Mouse (Mus musculus) forebrain, postnatal 0 days (tissue): Measurements from ENCODE around the gene Ctsw. TPM values are rescaled to one million over a fixed set of nuclear protein-coding genes. Genes with fewer than 3 reads are reported as not detected.

Source experiments
- ATAC-seq: fragments of 200-750 bp; cut with Nextera tagmentation; 2 replicates; pipeline ENCODE4 v1.8.0; 2017; ENCODE audit warnings: mild to moderate bottlenecking, moderate library complexity
- DNase-seq: peaks from one replicate; pipeline ENCODE4 v3.0.0-alpha.2; 2015
- H3K27ac ChIP-seq: fragments of 300-500 bp; sonication (generic); 2 replicates; pipeline ENCODE4 v1.5.1; 2014; ENCODE audit warnings: low read depth, mild to moderate bottlenecking, antibody characterized with exemption, low read length, moderate library complexity, mixed read lengths
- H3K27me3 ChIP-seq: fragments of 300-500 bp; sonication (generic); 2 replicates; pipeline ENCODE4 v1.6.1; 2014; ENCODE audit warnings: mild to moderate bottlenecking, low read length, mixed read lengths; ENCODE audit not compliant: insufficient read depth
- H3K36me3 ChIP-seq: fragments of 300-500 bp; sonication (generic); 2 replicates; pipeline ENCODE4 v1.6.1; 2014; ENCODE audit warnings: mild to moderate bottlenecking, moderate library complexity; ENCODE audit not compliant: insufficient read depth
- H3K4me1 ChIP-seq: fragments of 300-500 bp; sonication (generic); 2 replicates; pipeline ENCODE4 v1.6.1; 2014; ENCODE audit warnings: antibody characterized with exemption; ENCODE audit not compliant: insufficient read depth
- H3K4me2 ChIP-seq: fragments of 300-500 bp; sonication (generic); 2 replicates; pipeline ENCODE4 v1.6.1; 2014; ENCODE audit warnings: low read depth, mild to moderate bottlenecking, moderate library complexity
- H3K4me3 ChIP-seq: fragments of 300-500 bp; sonication (generic); 2 replicates; pipeline ENCODE4 v1.5.1; 2014; ENCODE audit warnings: low read depth, low read length, mixed read lengths
- H3K9ac ChIP-seq: fragments of 300-500 bp; sonication (generic); 2 replicates; pipeline ENCODE4 v1.6.1; 2014; ENCODE audit warnings: mild to moderate bottlenecking
- H3K9me3 ChIP-seq: fragments of 300-500 bp; sonication (generic); 2 replicates; pipeline ENCODE4 v1.6.1; 2016; ENCODE audit warnings: low read length
- CTCF ChIP-seq: sonication (generic); IDR thresholded peaks from 2 replicates; pipeline ENCODE4 v1.5.1; 2016; ENCODE audit warnings: antibody characterized with exemption, control low read depth, low read depth
- WGBS: fragments of 180-500 bp; shearing (Covaris S2); extraction: QIAGEN DNeasy Blood & Tissue Kit; methylation state at CpG from one replicate; pipeline ENCODE4 v1.1.7; 2014; 5-methylcytosine and 5-hydroxymethylcytosine counted together
- polyA plus RNA-seq: library from polyadenylated mRNA; unstranded; fragments of >200 nt; fragmentation: Nextera tagmentation; extraction: Ambion mirVana; gene quantifications from 2 replicates; pipeline ENCODE4 v1.2.1, GENCODE M21; 2015
- total RNA-seq: library from RNA; depleted of rRNA; stranded (reverse); fragments of >200 nt; gene quantifications from 2 replicates; pipeline ENCODE4 v1.2.3, GENCODE M21; 2014

Ctsw gene
- total and polyA plus RNA-seq, 2 experiments from 2014 or later, result 1.7 to 2.3 TPM

- H3K9ac ChIP-seq, result peak overlapping the region; percentile 76
- H3K27me3 ChIP-seq, result no peaks in the 10 kb centered on the region
- H3K36me3 ChIP-seq, result peaks cover 8% of the 10 kb centered on the region; the same call in 1 of the 2 replicates
- peak overlapping the region; percentile 97 for H3K4me2 ChIP-seq
- 4% methylated on average over 56 of the region's 68 CpGs for WGBS
- no peak for TF ChIP-seq CTCF
- H3K4me1 ChIP-seq, result peaks cover 6% of the 10 kb centered on the region; the same call in 1 of the 2 replicates
- ATAC-seq (peak; percentile 75), DNase-seq (peak; percentile 54)
- peak overlapping the region; percentile 56 for H3K4me3 ChIP-seq
- no peaks in the 10 kb centered on the region for H3K9me3 ChIP-seq
- H3K27ac ChIP-seq, result peak overlapping the region; percentile 59
Measured at GRCm38 (mm10) chr19:5474281-5475068, 6.2 kb upstream of the Ctsw start.

- H3K4me3 ChIP-seq, result peak within 1 kb of the TSS; percentile 56
- peak; percentile 5; the same call in 1 of the 2 replicates for TF ChIP-seq CTCF
- no peaks in the 10 kb centered on the region for H3K9me3 ChIP-seq
- H3K27me3 ChIP-seq, result no peaks in the 10 kb centered on the region
- H3K36me3 ChIP-seq, result 0 out of 2 replicates have a peak, but pooled peaks cover 2% of the 10 kb centered on the region
- ATAC-seq (peak; percentile 64), DNase-seq (peak; percentile 75)
- H3K4me1 ChIP-seq, result peaks cover 6% of the 10 kb centered on the region; the same call in 1 of the 2 replicates
- WGBS, result 1% methylated on average over 22 of the region's 22 CpGs
- peak within 1 kb of the TSS; percentile 97 for H3K4me2 ChIP-seq
- peak within 1 kb of the TSS; percentile 59 for H3K27ac ChIP-seq
- H3K9ac ChIP-seq, result peak within 1 kb of the TSS; percentile 76
Measured at GRCm38 (mm10) chr19:5473720-5474119, 5.4 kb upstream of the Ctsw start, which contains the start of gene Efemp2. Efemp2 (plus strand) TSS chr19:5473954.

GRCm38 (mm10) chr19:5472857-5473256, 4.5 kb upstream of the Ctsw start:
- 77% methylated on average over 3 of the region's 3 CpGs for WGBS
- H3K27ac ChIP-seq, result no peak overlapping the region
- H3K4me3 ChIP-seq, result no peak overlapping the region
- no peaks in the 10 kb centered on the region for H3K36me3 ChIP-seq
- H3K4me2 ChIP-seq, result no peak overlapping the region
- peak; percentile 43 for TF ChIP-seq CTCF
- H3K9me3 ChIP-seq, result no peaks in the 10 kb centered on the region
- DNase-seq (no peak), ATAC-seq (no peak)
- H3K9ac ChIP-seq, result no peak overlapping the region
- peaks cover 6% of the 10 kb centered on the region; the same call in 1 of the 2 replicates for H3K4me1 ChIP-seq
- no peaks in the 10 kb centered on the region for H3K27me3 ChIP-seq

- Histone ChIP-seq H3K27ac (no peak overlapping the region), H3K4me3 (no peak overlapping the region), H3K36me3 (peaks cover 4% of the 10 kb centered on the region; the same call in 1 of the 2 replicates), H3K9me3 (no peaks in the 10 kb centered on the region), H3K4me2 (no peak overlapping the region), H3K27me3 (no peaks in the 10 kb centered on the region), H3K4me1 (peaks cover 6% of the 10 kb centered on the region; the same call in 1 of the 2 replicates), H3K9ac (no peak overlapping the region)
- 46% methylated on average over 5 of the region's 5 CpGs for WGBS
- no peak for DNase-seq
- ATAC-seq, result no peak
- TF ChIP-seq CTCF, result no peak
Measured at GRCm38 (mm10) chr19:5471846-5472245, 3.5 kb upstream of the Ctsw start.

- no peak overlapping the region for H3K4me3 ChIP-seq
- DNase-seq (no peak), ATAC-seq (no peak)
- no peaks in the 10 kb centered on the region for H3K27me3 ChIP-seq
- H3K4me1 ChIP-seq, result no peaks in the 10 kb centered on the region; the same call in 1 of the 2 replicates
- 91% methylated on average over 6 of the region's 6 CpGs for WGBS
- no peak for TF ChIP-seq CTCF
- H3K9me3 ChIP-seq, result no peaks in the 10 kb centered on the region
- no peak overlapping the region for H3K4me2 ChIP-seq
- peaks cover 41% of the 10 kb centered on the region for H3K36me3 ChIP-seq
- H3K9ac ChIP-seq, result no peak overlapping the region
- no peak overlapping the region for H3K27ac ChIP-seq
Measured at GRCm38 (mm10) chr19:5466916-5467500, 1.3 kb downstream of the Ctsw start.

GRCm38 (mm10) chr19:5465037-5465436, 3.3 kb downstream of the Ctsw start:
- Histone ChIP-seq H3K4me1 (peaks cover 9% of the 10 kb centered on the region), H3K9ac (no peak overlapping the region), H3K27me3 (no peaks in the 10 kb centered on the region), H3K9me3 (no peaks in the 10 kb centered on the region), H3K4me2 (no peak overlapping the region), H3K4me3 (no peak overlapping the region), H3K36me3 (peaks cover 41% of the 10 kb centered on the region), H3K27ac (no peak overlapping the region)
- ATAC-seq, result no peak
- 96% methylated on average over 8 of the region's 8 CpGs for WGBS
- no peak for TF ChIP-seq CTCF
- no peak for DNase-seq
